Mouse (Mus musculus) urinary bladder, postnatal 4 days (tissue): ENCODE measurements around the gene Plppr4.

Experiments used
- DNase-seq, 2 experiments: peaks; one replicate each; pipeline ENCODE4 v3.0.0; 2021 to 2022; ENCODE audit warnings: low spot score in 2 of 2

The Plppr4 gene

GRCm38 (mm10) chr3:117294308-117294925 lies 66.3 kb downstream of the Plppr4 start:
- DNase-seq = no peak
